Mouse (Mus musculus) thymus, postnatal 4 days (tissue): ENCODE measurements around the gene Vamp1.
A peak's percentile ranks its signal among the peaks of the same experiment; 100 is the strongest.

Experiments
- DNase-seq: peaks from one replicate; pipeline ENCODE4 v3.0.0; 2021

Gene Vamp1

DNA sequence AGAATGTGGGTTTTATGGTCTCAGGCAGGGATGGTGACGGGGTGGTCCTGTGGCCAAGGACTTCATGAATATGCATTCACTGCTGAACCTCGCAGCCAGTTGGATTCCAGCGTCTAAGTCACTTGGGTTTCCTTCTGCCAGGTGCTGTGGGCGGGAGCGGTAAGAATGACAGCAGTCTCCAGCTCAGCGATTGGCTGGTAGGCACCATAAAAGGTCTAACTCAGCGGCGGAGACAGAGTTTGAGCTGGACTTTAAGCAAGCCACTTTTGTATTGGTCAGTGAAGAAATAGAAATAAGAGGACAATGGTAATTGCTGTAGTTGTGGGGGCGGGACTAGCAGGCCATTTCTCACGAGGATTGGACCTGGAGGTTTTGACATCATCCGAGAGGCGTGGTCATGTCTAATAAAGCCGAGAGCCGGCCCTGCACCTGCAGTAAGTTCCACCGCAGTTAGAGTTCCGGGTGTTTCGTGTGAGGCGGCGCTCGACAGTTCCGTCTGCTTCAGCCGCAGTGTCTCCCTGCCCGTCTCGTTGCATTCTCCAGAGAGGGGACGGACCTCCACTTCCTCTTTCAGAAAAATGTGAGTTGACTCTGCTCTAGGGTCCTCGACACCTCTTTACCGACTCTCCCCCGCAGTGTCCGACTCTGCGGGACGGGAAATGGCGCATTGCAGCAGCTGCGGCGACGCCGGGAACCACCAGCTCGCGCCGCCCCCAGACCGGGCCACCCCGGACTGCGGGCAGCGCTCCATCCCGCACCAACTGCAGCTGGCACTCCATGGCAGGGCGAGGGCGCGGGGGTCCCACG lies at the start of gene Vamp1:
Vamp1 (plus strand) TSS at position 404 of the 807 bp plus-strand sequence.
- DNase-seq, result peak; percentile 92

DNA sequence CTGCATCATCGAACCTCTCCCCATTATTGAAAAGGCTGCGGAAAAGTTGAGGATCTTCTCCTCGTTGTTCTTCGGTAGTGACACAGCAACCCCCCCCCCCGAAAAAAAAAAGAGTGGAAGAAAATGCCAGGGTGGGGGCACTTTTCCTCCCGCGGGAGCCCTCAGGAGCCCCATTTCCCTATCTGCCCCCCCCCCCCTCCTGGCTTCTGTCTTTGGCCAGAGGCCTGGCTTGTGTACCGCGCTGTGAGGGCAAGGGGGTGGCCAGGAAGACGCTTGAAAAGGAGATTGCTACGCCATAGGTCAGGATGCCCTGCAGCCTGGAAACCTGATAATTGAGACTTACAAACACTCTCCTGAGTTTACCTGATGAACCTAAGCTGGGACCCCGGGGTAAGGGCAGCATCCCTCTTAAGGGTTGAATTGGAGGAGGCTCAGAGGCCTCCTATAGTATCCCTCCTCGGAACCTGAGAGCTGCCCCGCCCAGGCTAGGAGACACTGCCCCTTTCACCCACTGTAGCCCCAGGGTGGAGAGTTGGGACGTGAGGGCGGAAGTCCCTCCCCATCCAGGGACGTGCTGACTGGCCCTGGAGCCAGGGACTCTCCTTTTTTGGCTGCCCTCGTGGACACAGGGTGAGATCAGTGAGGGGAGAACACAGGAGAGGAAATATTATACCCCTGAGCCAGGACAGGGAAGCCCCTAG lies 49.1 kb upstream of the Vamp1 start, which contains the start of gene Gapdh:
Gapdh (minus strand) TSS at position 417 of the 701 bp plus-strand sequence.
- peak; percentile 39 for DNase-seq

GRCm38 (mm10) chr6:125166861-125167650 lies 48.3 kb upstream of the Vamp1 start:
- DNase-seq, result no peak

DNA sequence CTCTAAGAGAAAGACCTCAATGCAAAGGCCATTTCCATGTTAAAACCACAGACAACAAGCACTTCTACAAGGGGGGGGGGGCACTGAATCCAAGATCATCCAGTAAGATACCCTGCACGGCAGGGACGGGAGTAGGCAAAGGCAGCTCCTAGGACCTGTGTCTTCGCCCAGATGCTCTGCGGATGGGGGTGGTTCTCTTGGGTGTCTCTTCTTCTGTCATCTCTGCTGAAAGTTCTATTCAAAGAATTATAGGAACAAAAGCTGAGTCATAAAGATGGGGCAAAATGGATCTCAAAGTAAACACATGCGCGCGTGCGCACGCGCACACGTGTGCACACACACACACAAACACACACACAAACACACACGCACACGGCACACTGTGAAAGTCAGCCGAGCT lies 47.3 kb upstream of the Vamp1 start:
- no peak for DNase-seq

DNA sequence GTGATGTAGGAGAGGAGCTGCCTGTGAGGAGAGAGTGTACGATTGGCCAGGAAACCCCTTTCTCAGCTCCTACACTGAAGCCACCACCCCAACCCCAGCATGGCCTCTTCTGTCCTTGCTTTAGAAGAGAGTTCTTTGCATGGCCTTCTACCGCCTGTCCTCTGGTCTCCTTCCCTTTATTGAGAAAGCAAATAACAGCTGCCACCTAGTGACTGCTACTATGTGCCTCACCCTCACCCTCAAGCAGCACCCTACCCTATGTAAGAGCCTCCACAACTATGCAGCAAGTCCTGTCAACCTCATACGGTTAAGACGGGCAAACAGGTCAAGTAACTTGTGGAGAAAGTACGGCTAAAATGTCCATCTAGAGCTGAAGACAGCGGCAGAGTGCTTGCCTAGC lies 45.2 kb upstream of the Vamp1 start:
- DNase-seq, result no peak

GRCm38 (mm10) chr6:125172474-125172873 lies 42.9 kb upstream of the Vamp1 start:
- DNase-seq, result no peak

GRCm38 (mm10) chr6:125173256-125173655 lies 42.1 kb upstream of the Vamp1 start:
- DNase-seq, result no peak

DNA sequence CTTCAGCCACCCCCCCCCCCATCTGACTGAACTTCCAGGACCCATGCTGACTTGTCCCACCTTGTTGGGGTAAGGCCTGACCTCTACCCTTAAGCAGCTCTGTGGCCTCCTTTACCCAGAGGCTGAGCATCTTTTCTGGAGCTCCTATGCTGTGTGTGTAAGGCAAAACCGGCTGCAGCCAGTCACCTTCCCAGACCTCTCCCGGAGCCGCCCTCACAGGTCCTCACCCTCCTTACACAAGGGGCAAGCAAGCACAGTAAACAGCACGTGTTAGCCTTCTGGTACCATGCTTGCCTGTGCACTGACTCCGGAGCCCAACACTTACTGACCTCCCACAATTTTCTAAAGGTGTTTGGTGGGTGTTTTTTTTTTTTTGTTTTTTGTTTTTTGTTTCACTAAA lies 39.9 kb upstream of the Vamp1 start:
- DNase-seq, result no peak

DNA sequence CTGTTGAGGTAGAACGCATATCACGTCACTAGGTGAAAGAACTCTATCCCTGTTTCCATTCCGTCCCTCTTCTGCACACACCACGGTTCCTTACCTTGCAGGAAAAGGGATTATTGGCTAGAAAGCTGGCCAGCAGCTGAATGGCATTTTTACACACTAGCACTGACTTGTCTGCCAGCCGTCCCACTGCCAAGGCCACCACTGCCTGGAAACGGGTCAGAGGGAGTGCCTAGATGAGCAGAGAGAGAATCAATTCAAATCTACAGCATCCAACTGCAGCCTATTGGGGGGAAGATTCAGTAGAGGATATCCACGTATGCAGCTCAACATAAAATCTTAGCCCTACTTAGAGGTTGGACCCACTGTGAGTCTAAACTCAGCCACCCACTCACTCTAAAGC lies 35.8 kb upstream of the Vamp1 start:
- no peak for DNase-seq

DNA sequence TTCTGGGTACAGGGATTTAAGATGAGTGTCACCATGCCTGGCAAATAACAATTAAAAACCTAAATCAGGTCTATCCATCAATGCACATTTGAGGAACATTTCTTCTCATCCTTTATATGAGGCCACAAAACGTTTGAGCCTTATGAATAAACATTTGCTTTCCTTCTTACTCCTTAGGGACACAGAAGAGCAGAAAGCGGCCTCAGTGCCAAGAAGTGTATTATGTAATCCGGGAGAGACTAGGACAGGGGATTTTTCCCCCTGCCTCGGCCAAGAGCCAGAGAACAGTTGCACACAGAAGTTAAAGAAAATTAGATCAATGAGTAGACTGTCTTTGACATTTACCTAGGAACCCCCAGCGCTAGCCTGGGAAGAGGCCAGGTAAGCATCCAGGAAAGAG lies 33.2 kb upstream of the Vamp1 start:
- no peak for DNase-seq

GRCm38 (mm10) chr6:125186203-125186602 lies 29.1 kb upstream of the Vamp1 start:
- DNase-seq, result no peak

DNA sequence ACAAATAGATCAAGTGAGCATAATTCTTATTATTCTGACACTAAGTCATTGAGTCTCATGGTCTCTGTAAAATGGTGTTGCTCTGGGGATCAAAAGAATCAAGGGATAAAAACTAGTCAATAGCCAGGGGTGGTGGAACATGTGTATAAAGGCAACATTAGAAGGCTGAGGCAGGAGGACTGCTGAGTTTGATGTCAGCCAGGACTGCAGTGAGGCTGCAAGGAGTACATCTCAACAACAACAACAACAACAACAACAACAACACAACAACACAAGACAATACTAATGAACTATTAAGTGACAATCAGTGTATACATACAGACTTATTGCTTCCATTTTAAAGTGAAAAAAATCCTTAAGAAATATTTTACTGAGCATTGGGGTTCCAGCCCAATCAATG lies 24.5 kb upstream of the Vamp1 start:
- DNase-seq, result no peak

- peak; percentile 99 for DNase-seq
Measured at GRCm38 (mm10) chr6:125191332-125192015, 23.9 kb upstream of the Vamp1 start, which contains the start of the genes Ncapd2 and Mrpl51. TSS of gene Ncapd2 (minus strand) at chr6:125191701. TSS of gene Mrpl51 (plus strand) at chr6:125191801.

GRCm38 (mm10) chr6:125192016-125192714 lies 23.2 kb upstream of the Vamp1 start:
- DNase-seq, result peak; percentile 93

- DNase-seq, result no peak
Measured at GRCm38 (mm10) chr6:125192841-125193240, 22.5 kb upstream of the Vamp1 start.

- no peak for DNase-seq
Measured at GRCm38 (mm10) chr6:125193390-125193789, 22.0 kb upstream of the Vamp1 start.

DNA sequence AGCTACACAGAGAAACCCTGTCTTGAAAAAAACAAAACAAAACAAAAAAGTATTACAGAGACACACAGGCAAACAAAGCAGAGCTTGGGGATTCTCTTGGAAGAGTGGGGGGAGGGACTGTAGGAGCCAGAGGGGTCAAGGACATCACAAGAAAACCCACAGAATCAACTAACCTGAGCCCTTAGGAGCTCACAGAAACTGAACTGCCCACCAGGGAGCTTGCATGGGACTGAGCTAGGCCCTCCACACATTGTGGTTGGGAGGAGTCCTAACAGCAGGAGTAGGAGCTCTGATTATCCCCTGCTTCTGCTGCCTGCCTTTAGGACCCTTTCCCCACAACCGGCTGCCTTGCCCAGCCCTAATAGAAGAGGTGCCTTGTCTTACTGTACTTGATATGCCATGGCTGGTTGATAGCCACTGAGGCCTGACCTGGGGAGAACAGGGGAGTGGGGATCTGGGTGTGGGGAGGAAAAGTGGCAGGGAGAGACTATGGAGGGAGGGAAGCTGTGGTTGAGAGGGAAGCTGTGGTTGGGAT lies 19.7 kb upstream of the Vamp1 start:
- DNase-seq, result no peak

GRCm38 (mm10) chr6:125196301-125196700 lies 19.1 kb upstream of the Vamp1 start:
- no peak for DNase-seq

- DNase-seq, result no peak
Measured at GRCm38 (mm10) chr6:125197166-125197565, 18.2 kb upstream of the Vamp1 start.

DNA sequence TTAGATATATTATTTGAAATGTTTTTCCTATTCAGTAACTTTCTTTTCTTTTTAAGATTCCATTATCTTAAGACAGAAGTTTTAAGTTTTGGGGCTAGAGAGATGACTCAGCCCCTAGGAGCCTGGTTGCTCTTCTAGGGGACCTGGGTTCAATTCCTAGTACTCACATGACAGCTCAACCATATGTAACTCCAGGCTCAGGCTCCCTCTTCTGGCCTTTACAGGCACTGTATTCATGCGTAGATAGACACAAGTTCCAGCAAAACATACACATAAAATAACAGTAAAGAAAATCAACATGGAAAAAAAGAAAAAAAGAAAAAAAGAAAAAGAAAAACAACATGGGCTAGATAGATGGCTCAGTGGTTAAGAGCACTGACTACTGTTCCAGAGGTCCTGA lies 4.9 kb upstream of the Vamp1 start:
- no peak for DNase-seq

- DNase-seq, result no peak
Measured at GRCm38 (mm10) chr6:125212621-125213020, 2.7 kb upstream of the Vamp1 start.

- DNase-seq, result no peak
Measured at GRCm38 (mm10) chr6:125213129-125213528, 2.2 kb upstream of the Vamp1 start.
